Mouse (Mus musculus): ENCODE results near the gene Mgst2. TPM values are rescaled to one million over a fixed set of nuclear protein-coding genes. Genes with fewer than 3 reads are reported as not detected.

The Mgst2 gene
- total and polyA plus RNA-seq, 3 experiments: 0.69 to 3.1 TPM; not detected in 1

- 0 out of 2 replicates have a peak, but pooled peaks have one; percentile 31 for TF ChIP-seq HCFC1 (IDR thresholded peaks at IDR 0.05; ENCODE audit: low read depth, low read length)
- TF ChIP-seq ETS1 (IDR thresholded peaks at IDR 0.05; ENCODE audit: low read depth, low read length): peak; percentile 47; the same call in 1 of the 2 replicates
- no peak for TF ChIP-seq ZNF384 (IDR thresholded peaks at IDR 0.05; ENCODE audit: low read depth, low read length)
- TF ChIP-seq RCOR1 (IDR thresholded peaks at IDR 0.05; ENCODE audit: low read depth, low read length): no peak; the same call in 1 of the 2 replicates
- TF ChIP-seq ZKSCAN1 (IDR thresholded peaks at IDR 0.05; ENCODE audit: low read depth, low read length): no peak
- TF ChIP-seq ZC3H11A (IDR thresholded peaks at IDR 0.05; ENCODE audit: low read depth, low read length): peak; percentile 35
- TF ChIP-seq TCF12 (IDR thresholded peaks at IDR 0.05; ENCODE audit: low read depth, low read length): peak; percentile 49
- peak; percentile 38; the same call in 1 of the 2 replicates for TF ChIP-seq MXI1 (IDR thresholded peaks at IDR 0.05; ENCODE audit: low read depth, low read length)
- TF ChIP-seq NELFE (IDR thresholded peaks at IDR 0.05; ENCODE audit: low read depth, low read length): peak; percentile 68
- TF ChIP-seq ELF1 (IDR thresholded peaks at IDR 0.05; ENCODE audit: low read depth, low read length): 0 out of 2 replicates have a peak, but pooled peaks have one; percentile 26
- TF ChIP-seq POLR2AphosphoS2 (IDR thresholded peaks at IDR 0.05; ENCODE audit: low read length): peak; percentile 51; the same call in 1 of the 2 replicates
- peak; percentile 45; the same call in 1 of the 2 replicates for TF ChIP-seq GABPA (IDR thresholded peaks at IDR 0.05; ENCODE audit: low read depth, low read length)
- peak; percentile 74; the same call in 1 of the 2 replicates for TF ChIP-seq TBP (IDR thresholded peaks at IDR 0.05; ENCODE audit: low read depth, low read length)
- TF ChIP-seq NRF1 (IDR thresholded peaks at IDR 0.05; ENCODE audit: insufficient read depth, low read depth, low read length, poor library complexity, severe bottlenecking): no peak
- no peak for TF ChIP-seq MAX (IDR thresholded peaks at IDR 0.05; ENCODE audit: low read length)
- TF ChIP-seq GATA1 (IDR thresholded peaks at IDR 0.05; ENCODE audit: low read depth, low read length): no peak
- no peak for TF ChIP-seq MEF2A (IDR thresholded peaks at IDR 0.05; ENCODE audit: extremely low read depth, insufficient replicate concordance, low read depth, low read length, poor library complexity, severe bottlenecking)
- TF ChIP-seq E2F4 (IDR thresholded peaks at IDR 0.05; ENCODE audit: borderline replicate concordance, low read depth, low read length): no peak
These were observed 48.2 kb upstream of the Mgst2 start (continued) for GRCm38 (mm10) chr3:51611972-51612371.

- H3K79me2 ChIP-seq (ENCODE audit: control insufficient read depth, insufficient read depth, low read length, poor library complexity): no peaks in the 10 kb centered on the region
- H3K4me3 ChIP-seq (ENCODE audit: control insufficient read depth in 1 of 2, insufficient read depth in 1 of 2, low read depth in 2 of 2, low read length in 2 of 2): peak overlapping the region; percentile 42 to 73
- no peaks in the 10 kb centered on the region for H3K9me3 ChIP-seq (replicated peaks; ENCODE audit: insufficient read depth, low read length)
- peak overlapping the region; percentile 89 for H3K27ac ChIP-seq (ENCODE audit: control insufficient read depth, low read depth, low read length)
- DNase-seq (ENCODE audit: low read depth, low spot score): peak; percentile 80
- H3K4me1 ChIP-seq (ENCODE audit: control insufficient read depth in 1 of 2, insufficient read depth in 2 of 2, low read length in 2 of 2): peaks cover 12 to 15% of the 10 kb centered on the region in 2 experiments
- no peaks in the 10 kb centered on the region for H3K27me3 ChIP-seq (ENCODE audit: control insufficient read depth in 1 of 2, insufficient read depth in 2 of 2, low read length in 2 of 2)
- peaks cover 0 to 9% of the 10 kb centered on the region in 2 experiments; a peak in 2 of 4 replicates for H3K36me3 ChIP-seq (ENCODE audit: control insufficient read depth in 1 of 2, insufficient read depth in 2 of 2, low read length in 2 of 2)
- peak overlapping the region; percentile 62 for H3K9ac ChIP-seq (ENCODE audit: control insufficient read depth, low read depth, low read length, poor library complexity, severe bottlenecking)
- TF ChIP-seq CHD2 (IDR thresholded peaks at IDR 0.05; ENCODE audit: low read length) (no peak), POLR2AphosphoS5 (IDR thresholded peaks at IDR 0.05; ENCODE audit: borderline replicate concordance, low read depth, low read length) (0 out of 2 replicates have a peak, but pooled peaks have one; percentile 48), ELF1 (IDR thresholded peaks at IDR 0.05; ENCODE audit: low read depth, low read length) (peak; percentile 25; the same call in 1 of the 2 replicates), MYC (IDR thresholded peaks at IDR 0.05; ENCODE audit: low read depth, low read length) (0 out of 2 replicates have a peak, but pooled peaks have one; percentile 15), MAFK (IDR thresholded peaks at IDR 0.05; ENCODE audit: borderline replicate concordance, low read depth, low read length) (no peak), POLR2A (IDR thresholded peaks at IDR 0.05; ENCODE audit: control insufficient read depth in 1 of 2, insufficient read depth in 1 of 2, low read depth in 1 of 2, low read length in 2 of 2, poor library complexity in 1 of 2) (peak; percentile 31 to 54; a peak in 2 of 4 replicates), TBP (IDR thresholded peaks at IDR 0.05; ENCODE audit: low read depth, low read length) (peak; percentile 29), CHD1 (IDR thresholded peaks at IDR 0.05; ENCODE audit: low read depth, low read length) (peak; percentile 73; the same call in 1 of the 2 replicates), BHLHE40 (IDR thresholded peaks at IDR 0.05; ENCODE audit: borderline replicate concordance, low read depth, low read length) (0 out of 2 replicates have a peak, but pooled peaks have one; percentile 9), USF1 (IDR thresholded peaks at IDR 0.05; ENCODE audit: low read depth, low read length) (0 out of 2 replicates have a peak, but pooled peaks have one; percentile 30), RCOR1 (IDR thresholded peaks at IDR 0.05; ENCODE audit: low read depth, low read length) (no peak), USF2 (IDR thresholded peaks at IDR 0.05; ENCODE audit: borderline replicate concordance in 1 of 2, insufficient read depth in 1 of 2, low read depth in 1 of 2, low read length in 2 of 2) (no peak), GATA1 (IDR thresholded peaks at IDR 0.05; ENCODE audit: low read depth, low read length) (peak; percentile 79), ZMIZ1 (IDR thresholded peaks at IDR 0.05; ENCODE audit: low read depth, low read length) (0 out of 2 replicates have a peak, but pooled peaks have one; percentile 1), JUND (IDR thresholded peaks at IDR 0.05; ENCODE audit: low read depth, low read length) (peak; percentile 53; the same call in 1 of the 2 replicates), ETS1 (IDR thresholded peaks at IDR 0.05; ENCODE audit: low read depth, low read length) (0 out of 2 replicates have a peak, but pooled peaks have one; percentile 12), EP300 (IDR thresholded peaks at IDR 0.05; ENCODE audit: low read depth in 1 of 2, low read length in 2 of 2) (peak; percentile 65)
These were observed 47.5 kb upstream of the Mgst2 start for GRCm38 (mm10) chr3:51612398-51613356.
